Mouse (Mus musculus): ENCODE results near the gene Sgk1. TPM values are rescaled to one million over a fixed set of nuclear protein-coding genes. Genes with fewer than 3 reads are reported as not detected.

Gene Sgk1
- polyA plus RNA-seq, 1 experiment from 2014 or later: 162 TPM

DNA sequence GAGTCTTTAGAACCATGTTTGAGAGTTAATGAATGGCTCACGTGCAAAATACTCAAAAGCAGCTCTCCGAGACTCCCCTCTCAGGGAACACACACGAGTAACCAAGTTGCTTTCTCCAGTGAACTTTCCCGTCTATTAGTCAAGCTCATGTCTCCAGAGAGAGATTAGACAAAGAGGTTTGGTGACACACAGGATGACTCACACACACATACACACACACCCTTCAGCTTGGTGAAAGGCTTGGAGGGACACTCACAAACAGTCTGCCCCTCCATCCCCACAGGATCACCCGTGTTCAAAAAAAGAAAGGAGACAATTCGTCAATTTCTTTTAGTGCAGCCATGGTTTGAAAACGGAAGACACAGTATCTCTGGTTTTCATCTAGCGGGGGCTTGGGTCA is 32.7 kb upstream of the Sgk1 start:
- no peak overlapping the region for H3K9ac ChIP-seq (ENCODE audit: low read depth, low read length)
- no peak overlapping the region for H3K27ac ChIP-seq (ENCODE audit: low read depth, low read length)
- 73% methylated on average over 8 of the region's 8 CpGs for WGBS
- TF ChIP-seq CTCF (IDR thresholded peaks at IDR 0.05; ENCODE audit: low read depth): no peak
- H3K4me2 ChIP-seq (replicated peaks; ENCODE audit: low read depth): no peak overlapping the region
- 0 out of 2 replicates have a peak, but pooled peaks cover 3% of the 10 kb centered on the region for H3K4me1 ChIP-seq (replicated peaks; ENCODE audit: control insufficient read depth, insufficient read depth, low read length)
- no peaks in the 10 kb centered on the region for H3K9me3 ChIP-seq (ENCODE audit: control insufficient read depth)
- ATAC-seq: no peak
- no peaks in the 10 kb centered on the region for H3K36me3 ChIP-seq (ENCODE audit: control insufficient read depth, insufficient read depth)
- H3K27me3 ChIP-seq (replicated peaks; ENCODE audit: control insufficient read depth, insufficient read depth, low read length): no peaks in the 10 kb centered on the region
- H3K4me3 ChIP-seq (ENCODE audit: low read depth, low read length): no peak overlapping the region

DNA sequence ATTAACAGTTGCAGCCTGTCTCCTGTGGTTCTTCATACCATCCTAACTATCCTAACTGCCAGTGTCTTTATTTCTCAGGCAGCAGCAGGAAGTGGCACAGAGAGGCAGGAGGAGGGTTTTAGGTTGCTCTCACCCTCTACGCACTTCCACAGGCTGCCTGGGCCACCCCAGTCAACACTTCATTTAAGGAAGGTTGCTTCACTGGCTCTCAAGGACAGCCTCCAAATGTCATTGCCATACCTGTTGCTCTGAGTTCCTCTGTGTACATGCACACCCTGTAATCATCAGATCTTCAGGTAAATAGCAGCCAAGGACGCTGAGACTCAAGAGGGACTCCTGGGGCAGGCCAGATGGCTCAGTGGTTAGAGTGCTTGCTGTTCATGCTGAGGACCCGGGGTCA is 31.7 kb upstream of the Sgk1 start:
- H3K4me2 ChIP-seq (replicated peaks; ENCODE audit: low read depth): no peak overlapping the region
- H3K27me3 ChIP-seq (replicated peaks; ENCODE audit: control insufficient read depth, insufficient read depth, low read length): no peaks in the 10 kb centered on the region
- 0 out of 2 replicates have a peak, but pooled peaks cover 3% of the 10 kb centered on the region for H3K4me1 ChIP-seq (replicated peaks; ENCODE audit: control insufficient read depth, insufficient read depth, low read length)
- no peak overlapping the region for H3K4me3 ChIP-seq (ENCODE audit: low read depth, low read length)
- no peak for ATAC-seq
- TF ChIP-seq CTCF (IDR thresholded peaks at IDR 0.05; ENCODE audit: low read depth): no peak
- H3K9me3 ChIP-seq (ENCODE audit: control insufficient read depth): no peaks in the 10 kb centered on the region
- H3K36me3 ChIP-seq (ENCODE audit: control insufficient read depth, insufficient read depth): no peaks in the 10 kb centered on the region
- no peak overlapping the region for H3K27ac ChIP-seq (ENCODE audit: low read depth, low read length)
- 83% methylated on average over 3 of the region's 3 CpGs for WGBS
- H3K9ac ChIP-seq (ENCODE audit: low read depth, low read length): no peak overlapping the region

DNA sequence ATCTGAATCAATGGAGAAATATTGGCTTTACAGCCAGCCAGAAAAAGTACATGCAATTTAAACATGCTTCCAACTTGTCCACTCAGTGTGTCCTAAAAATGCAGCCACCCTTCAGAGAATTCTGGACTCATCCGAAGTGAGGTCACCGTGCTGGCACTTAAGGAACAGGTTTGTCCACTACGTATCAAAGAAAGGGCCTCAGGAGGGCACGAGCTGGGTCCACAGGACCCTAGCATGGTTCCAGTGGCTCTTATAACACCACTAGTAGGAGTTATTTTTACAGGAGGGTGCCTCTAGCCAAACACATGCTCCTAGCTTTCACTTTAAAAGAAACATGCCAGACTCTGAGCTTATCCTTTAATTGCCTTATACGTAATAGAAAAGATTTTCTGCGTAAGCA is 28.9 kb upstream of the Sgk1 start:
- no peak for TF ChIP-seq CTCF (IDR thresholded peaks at IDR 0.05; ENCODE audit: low read depth)
- H3K27ac ChIP-seq (ENCODE audit: low read depth, low read length): no peak overlapping the region

DNA sequence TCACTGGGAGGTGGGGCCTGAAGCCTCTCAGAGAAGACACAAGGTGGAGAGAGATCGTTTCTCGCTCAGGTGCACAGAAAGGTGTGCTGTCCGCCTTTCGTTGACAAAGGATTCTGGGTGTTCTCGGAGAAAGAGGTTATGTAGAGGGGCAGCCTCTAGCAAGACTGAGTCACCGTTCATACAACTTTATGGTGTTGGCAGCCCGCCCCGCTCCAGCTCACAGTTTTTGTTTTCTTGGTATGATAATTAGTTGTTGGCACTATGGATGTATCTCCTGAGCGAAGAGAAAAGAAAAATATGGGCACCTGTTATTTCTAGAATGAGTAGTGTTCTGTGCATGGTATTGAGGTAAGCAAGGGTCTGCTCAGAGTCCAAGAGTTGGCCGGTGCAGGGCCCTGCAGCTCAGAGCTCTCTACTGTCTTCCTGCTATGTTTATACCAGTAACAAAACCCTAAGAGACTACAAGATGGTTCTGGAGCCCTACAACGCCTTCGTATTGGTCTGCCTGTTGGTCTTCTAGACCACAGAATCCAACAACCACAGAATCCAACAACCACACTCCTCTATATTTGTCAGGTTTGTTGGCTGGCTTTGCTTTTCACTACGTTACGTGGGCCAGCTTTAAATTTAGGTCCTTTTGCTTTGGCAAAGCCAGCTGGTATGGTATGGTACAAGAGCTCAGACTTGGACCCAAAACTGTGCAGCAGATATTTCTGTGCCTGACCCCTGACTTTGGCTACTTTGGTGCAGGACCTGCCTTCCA is 28.2 kb upstream of the Sgk1 start:
- TF ChIP-seq CTCF (IDR thresholded peaks at IDR 0.05; ENCODE audit: low read depth): no peak
- no peak overlapping the region for H3K4me2 ChIP-seq (replicated peaks; ENCODE audit: low read depth)
- no peaks in the 10 kb centered on the region for H3K36me3 ChIP-seq (ENCODE audit: control insufficient read depth, insufficient read depth)
- 0 out of 2 replicates have a peak, but pooled peaks cover 3% of the 10 kb centered on the region for H3K4me1 ChIP-seq (replicated peaks; ENCODE audit: control insufficient read depth, insufficient read depth, low read length)
- H3K9ac ChIP-seq (ENCODE audit: low read depth, low read length): no peak overlapping the region
- H3K4me3 ChIP-seq (ENCODE audit: low read depth, low read length): no peak overlapping the region
- no peaks in the 10 kb centered on the region for H3K9me3 ChIP-seq (ENCODE audit: control insufficient read depth)
- no peaks in the 10 kb centered on the region for H3K27me3 ChIP-seq (replicated peaks; ENCODE audit: control insufficient read depth, insufficient read depth, low read length)
- ATAC-seq: no peak
- 84% methylated on average over 14 of the region's 14 CpGs for WGBS
- H3K27ac ChIP-seq (ENCODE audit: low read depth, low read length): no peak overlapping the region

More for the DNA sequence above, 28.9 kb upstream of the Sgk1 start:
- Histone ChIP-seq H3K4me3 (ENCODE audit: low read depth, low read length) (no peak overlapping the region), H3K4me2 (replicated peaks; ENCODE audit: low read depth) (no peak overlapping the region), H3K4me1 (replicated peaks; ENCODE audit: control insufficient read depth, insufficient read depth, low read length) (0 out of 2 replicates have a peak, but pooled peaks cover 3% of the 10 kb centered on the region), H3K27me3 (replicated peaks; ENCODE audit: control insufficient read depth, insufficient read depth, low read length) (no peaks in the 10 kb centered on the region), H3K9me3 (ENCODE audit: control insufficient read depth) (no peaks in the 10 kb centered on the region), H3K9ac (ENCODE audit: low read depth, low read length) (no peak overlapping the region), H3K36me3 (ENCODE audit: control insufficient read depth, insufficient read depth) (no peaks in the 10 kb centered on the region)
- WGBS: 75% methylated on average over 6 of the region's 6 CpGs
- no peak for ATAC-seq

DNA sequence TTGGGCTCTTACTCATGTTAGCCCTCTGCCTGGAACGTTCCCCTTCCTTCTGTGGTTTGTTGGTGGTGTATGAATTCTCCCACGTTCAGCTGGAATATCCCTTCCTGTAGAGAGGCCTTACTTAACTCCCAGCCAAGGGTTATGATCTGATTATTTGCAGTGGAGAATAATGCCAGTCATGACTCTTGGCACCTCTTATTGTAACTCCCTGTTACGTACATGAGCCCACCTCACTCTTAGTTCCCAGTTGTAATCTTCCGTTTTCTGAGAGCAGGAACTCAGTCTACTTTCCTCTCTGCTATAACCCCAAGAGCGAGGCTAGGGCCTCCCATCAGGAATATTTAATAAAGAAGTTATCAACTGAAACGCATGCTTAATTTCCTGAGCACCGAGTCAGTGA is 26.6 kb upstream of the Sgk1 start:
- H3K36me3 ChIP-seq (ENCODE audit: control insufficient read depth, insufficient read depth): no peaks in the 10 kb centered on the region
- no peak overlapping the region for H3K4me2 ChIP-seq (replicated peaks; ENCODE audit: low read depth)
- no peak overlapping the region for H3K4me3 ChIP-seq (ENCODE audit: low read depth, low read length)
- TF ChIP-seq CTCF (IDR thresholded peaks at IDR 0.05; ENCODE audit: low read depth): no peak
- 89% methylated on average over 7 of the region's 7 CpGs for WGBS
- 0 out of 2 replicates have a peak, but pooled peaks cover 3% of the 10 kb centered on the region for H3K4me1 ChIP-seq (replicated peaks; ENCODE audit: control insufficient read depth, insufficient read depth, low read length)
- ATAC-seq: no peak
- H3K9me3 ChIP-seq (ENCODE audit: control insufficient read depth): no peaks in the 10 kb centered on the region
- no peak overlapping the region for H3K27ac ChIP-seq (ENCODE audit: low read depth, low read length)
- no peak overlapping the region for H3K9ac ChIP-seq (ENCODE audit: low read depth, low read length)
- no peaks in the 10 kb centered on the region for H3K27me3 ChIP-seq (replicated peaks; ENCODE audit: control insufficient read depth, insufficient read depth, low read length)

DNA sequence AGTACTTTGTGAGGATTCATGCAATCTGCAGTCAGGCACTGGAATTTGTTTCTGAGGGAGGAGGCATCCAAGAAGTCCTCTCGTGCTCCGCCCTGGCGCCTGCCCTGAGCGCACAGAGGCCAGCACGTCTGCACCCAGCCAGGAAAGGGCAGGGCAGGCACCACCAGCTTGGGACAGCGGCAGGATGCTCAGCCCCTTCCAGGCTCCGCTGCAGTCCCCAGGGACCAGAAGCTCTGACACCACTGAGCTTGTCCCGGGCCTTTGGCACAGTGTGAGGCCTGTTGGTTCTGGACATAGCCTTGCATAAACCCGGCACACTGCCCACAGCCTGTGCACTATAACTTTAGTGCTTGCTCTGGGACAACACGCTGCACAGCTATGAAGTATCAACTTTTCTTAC is 24.3 kb upstream of the Sgk1 start:
- H3K9me3 ChIP-seq (ENCODE audit: control insufficient read depth): no peaks in the 10 kb centered on the region
- no peak overlapping the region for H3K9ac ChIP-seq (ENCODE audit: low read depth, low read length)
- H3K36me3 ChIP-seq (ENCODE audit: control insufficient read depth, insufficient read depth): no peaks in the 10 kb centered on the region
- no peaks in the 10 kb centered on the region for H3K4me1 ChIP-seq (replicated peaks; ENCODE audit: control insufficient read depth, insufficient read depth, low read length)
- H3K4me2 ChIP-seq (replicated peaks; ENCODE audit: low read depth): no peak overlapping the region
- H3K27ac ChIP-seq (ENCODE audit: low read depth, low read length): no peak overlapping the region
- no peak for TF ChIP-seq CTCF (IDR thresholded peaks at IDR 0.05; ENCODE audit: low read depth)
- no peak overlapping the region for H3K4me3 ChIP-seq (ENCODE audit: low read depth, low read length)
- WGBS: 67% methylated on average over 10 of the region's 10 CpGs
- no peaks in the 10 kb centered on the region for H3K27me3 ChIP-seq (replicated peaks; ENCODE audit: control insufficient read depth, insufficient read depth, low read length)
- no peak for ATAC-seq

Measured in intestine, postnatal 0 days (tissue).